Mouse (Mus musculus): ENCODE results near the gene Cdc45.

DNA sequence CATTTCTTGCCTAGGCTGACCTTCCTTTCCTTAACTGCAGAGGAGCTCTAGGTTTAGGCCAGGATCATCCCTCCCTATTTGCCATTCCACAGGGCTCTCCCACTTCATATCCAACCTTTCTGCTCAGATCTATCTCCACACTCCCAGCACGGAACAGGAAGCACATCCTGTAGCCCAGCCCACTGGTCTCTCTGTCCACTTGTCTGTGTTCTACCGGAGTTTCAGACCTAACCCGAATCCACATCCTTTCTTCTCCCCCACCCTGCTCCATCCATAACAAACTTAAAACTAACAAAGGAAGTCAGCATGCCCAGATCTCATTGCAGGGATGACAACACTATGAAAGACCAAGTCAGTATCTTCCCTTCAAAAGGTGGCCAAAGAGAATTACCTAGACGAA lies 45.4 kb downstream of the Cdc45 start:
- TF ChIP-seq EP300 (IDR thresholded peaks at IDR 0.05; ENCODE audit: low read depth in 1 of 2, low read length in 2 of 2) (no peak), CTCF (IDR thresholded peaks at IDR 0.05 in 2 of 3, conservative IDR thresholded peaks at IDR 0.05 in 1 of 3; ENCODE audit: control insufficient read depth in 1 of 3, insufficient read depth in 1 of 3, low read depth in 2 of 3, low read length in 3 of 3, poor library complexity in 1 of 3, severe bottlenecking in 1 of 3) (no peak), GATA1 (IDR thresholded peaks at IDR 0.05; ENCODE audit: low read depth, low read length) (no peak), MAFK (IDR thresholded peaks at IDR 0.05; ENCODE audit: borderline replicate concordance, low read depth, low read length) (no peak), GABPA (IDR thresholded peaks at IDR 0.05; ENCODE audit: low read depth, low read length) (no peak), POLR2A (IDR thresholded peaks at IDR 0.05; ENCODE audit: control insufficient read depth in 1 of 2, insufficient read depth in 1 of 2, low read depth in 1 of 2, low read length in 2 of 2, poor library complexity in 1 of 2) (no peak)
